Mouse (Mus musculus) MEL (cell line): ENCODE measurements around the gene Cdk4. TPM values are rescaled to one million over a fixed set of nuclear protein-coding genes. Genes with fewer than 3 reads are reported as not detected.

Experiments used
- DNase-seq: peaks from one replicate; pipeline ENCODE4 v3.0.0; 2011; ENCODE audit warnings: low read depth, low spot score
- H3K27ac ChIP-seq: 2 replicates; pipeline ENCODE4 v1.5.1; 2012; ENCODE audit warnings: low read depth, mild to moderate bottlenecking, control low read depth, low read length, moderate library complexity; ENCODE audit not compliant: control insufficient read depth
- H3K27me3 ChIP-seq, 2 experiments: fragments of 150-350 bp in 1 of 2; sonication (generic) in 1 of 2; 2 replicates each; pipeline ENCODE4 v1.6.1; 2012; ENCODE audit warnings: low read length in 2 of 2, mild to moderate bottlenecking in 2 of 2, improper control_type of control experiment in 1 of 2, moderate library complexity in 1 of 2; ENCODE audit not compliant: insufficient read depth in 2 of 2, control insufficient read depth in 1 of 2
- H3K36me3 ChIP-seq, 2 experiments: 2 replicates each; pipeline ENCODE4 v1.6.1; 2012 to 2014; ENCODE audit warnings: low read length in 2 of 2, improper control_type of control experiment in 1 of 2, inconsistent platforms in 1 of 2, mild to moderate bottlenecking in 1 of 2; ENCODE audit not compliant: insufficient read depth in 2 of 2, control insufficient read depth in 1 of 2
- H3K4me1 ChIP-seq, 2 experiments: fragments of 150-350 bp in 1 of 2; sonication (generic) in 1 of 2; 2 replicates each; pipeline ENCODE4 v1.6.1; 2012; ENCODE audit warnings: low read length in 2 of 2, improper control_type of control experiment in 1 of 2, mild to moderate bottlenecking in 1 of 2; ENCODE audit not compliant: insufficient read depth in 2 of 2, control insufficient read depth in 1 of 2
- H3K4me3 ChIP-seq, 2 experiments: fragments of 150-350 bp in 1 of 2; sonication (generic) in 1 of 2; 2 replicates each; pipeline ENCODE4 v1.5.1; 2012; ENCODE audit warnings: low read depth in 2 of 2, low read length in 2 of 2, mild to moderate bottlenecking in 2 of 2, moderate library complexity in 2 of 2, control low read depth in 1 of 2, improper control_type of control experiment in 1 of 2; ENCODE audit not compliant: control insufficient read depth in 1 of 2, insufficient read depth in 1 of 2
- H3K79me2 ChIP-seq: 2 replicates; pipeline ENCODE4 v1.6.1; 2012; ENCODE audit warnings: mild to moderate bottlenecking, low read length, moderate library complexity; ENCODE audit not compliant: control insufficient read depth, poor library complexity, insufficient read depth
- H3K9ac ChIP-seq: 2 replicates; pipeline ENCODE4 v1.6.1; 2012; ENCODE audit warnings: low read depth, mild to moderate bottlenecking, control low read depth, low read length, moderate library complexity; ENCODE audit not compliant: control insufficient read depth, poor library complexity, severe bottlenecking
- H3K9me3 ChIP-seq: fragments of 150-350 bp; sonication (generic); replicated peaks from 2 replicates; pipeline ENCODE4 v1.6.1; 2012; ENCODE audit warnings: mild to moderate bottlenecking, low read length, improper control_type of control experiment, moderate library complexity; ENCODE audit not compliant: insufficient read depth
- CHD1 ChIP-seq: IDR thresholded peaks from 2 replicates; pipeline ENCODE4 v1.6.1; 2012; ENCODE audit warnings: low read depth, mild to moderate bottlenecking, inconsistent platforms, low read length, improper control_type of control experiment
- CHD2 ChIP-seq: IDR thresholded peaks from 2 replicates; pipeline ENCODE4 v1.6.1; 2011; ENCODE audit warnings: low read length, improper control_type of control experiment
- CTCF ChIP-seq, 3 experiments: IDR thresholded peaks in 2 of 3; conservative IDR thresholded peaks in 1 of 3; 2 replicates each; pipeline ENCODE4 v1.5.1; 2011 to 2012; ENCODE audit warnings: low read length in 3 of 3, low read depth in 2 of 3, mild to moderate bottlenecking in 2 of 3, improper control_type of control experiment in 1 of 3, inconsistent platforms in 1 of 3, mixed read lengths in 1 of 3, moderate library complexity in 1 of 3; ENCODE audit not compliant: control insufficient read depth in 1 of 3, insufficient read depth in 1 of 3, poor library complexity in 1 of 3, severe bottlenecking in 1 of 3
- E2F4 ChIP-seq: IDR thresholded peaks from 2 replicates; pipeline ENCODE4 v1.6.1; 2011; ENCODE audit warnings: low read depth, low read length, improper control_type of control experiment, borderline replicate concordance
- GABPA ChIP-seq: IDR thresholded peaks from 2 replicates; pipeline ENCODE4 v1.6.1; 2012; ENCODE audit warnings: low read depth, mild to moderate bottlenecking, inconsistent platforms, low read length, improper control_type of control experiment, moderate library complexity
- GATA1 ChIP-seq: IDR thresholded peaks from 2 replicates; pipeline ENCODE4 v1.6.1; 2011; ENCODE audit warnings: low read depth, low read length, improper control_type of control experiment
- KAT2A ChIP-seq: conservative IDR thresholded peaks from 2 replicates; pipeline ENCODE4 v1.6.1; 2012; ENCODE audit warnings: low read depth, low read length, improper control_type of control experiment, inconsistent platforms
- MAZ ChIP-seq: IDR thresholded peaks from 2 replicates; pipeline ENCODE4 v1.6.1; 2012; ENCODE audit warnings: low read depth, mild to moderate bottlenecking, inconsistent platforms, low read length, improper control_type of control experiment
- POLR2AphosphoS2 ChIP-seq: IDR thresholded peaks from 2 replicates; pipeline ENCODE4 v1.6.1; 2011; ENCODE audit warnings: low read length, improper control_type of control experiment
- POLR2AphosphoS5 ChIP-seq: IDR thresholded peaks from 2 replicates; pipeline ENCODE4 v1.6.1; 2012; ENCODE audit warnings: low read depth, borderline replicate concordance, mild to moderate bottlenecking, inconsistent platforms, low read length, moderate library complexity, mixed read lengths
- RAD21 ChIP-seq: IDR thresholded peaks from 2 replicates; pipeline ENCODE4 v1.6.1; 2011; ENCODE audit warnings: mild to moderate bottlenecking, low read depth, low read length, improper control_type of control experiment
- SIN3A ChIP-seq: IDR thresholded peaks from 2 replicates; pipeline ENCODE4 v1.6.1; 2012; ENCODE audit warnings: low read length, improper control_type of control experiment, inconsistent platforms
- SMC3 ChIP-seq: IDR thresholded peaks from 2 replicates; pipeline ENCODE4 v1.6.1; 2011; ENCODE audit warnings: low read depth, low read length, improper control_type of control experiment
- TAL1 ChIP-seq: IDR thresholded peaks from 2 replicates; pipeline ENCODE4 v1.6.1; 2012; ENCODE audit warnings: mild to moderate bottlenecking, inconsistent platforms, low read length, moderate library complexity, mixed read lengths
- TCF12 ChIP-seq: IDR thresholded peaks from 2 replicates; pipeline ENCODE4 v1.6.1; 2014; ENCODE audit warnings: low read depth, mild to moderate bottlenecking, inconsistent platforms, low read length, improper control_type of control experiment, moderate library complexity
- ZC3H11A ChIP-seq: IDR thresholded peaks from 2 replicates; pipeline ENCODE4 v1.6.1; 2012; ENCODE audit warnings: low read depth, mild to moderate bottlenecking, inconsistent platforms, low read length, improper control_type of control experiment
- ZKSCAN1 ChIP-seq: IDR thresholded peaks from 2 replicates; pipeline ENCODE4 v1.6.1; 2012; ENCODE audit warnings: low read depth, mild to moderate bottlenecking, inconsistent platforms, low read length, improper control_type of control experiment, moderate library complexity
- ZMIZ1 ChIP-seq: IDR thresholded peaks from 2 replicates; pipeline ENCODE4 v1.6.1; 2012; ENCODE audit warnings: low read depth, mild to moderate bottlenecking, inconsistent platforms, low read length, improper control_type of control experiment, moderate library complexity
- ZNF384 ChIP-seq: IDR thresholded peaks from 2 replicates; pipeline ENCODE4 v1.6.1; 2012; ENCODE audit warnings: low read depth, mild to moderate bottlenecking, inconsistent platforms, low read length, improper control_type of control experiment
- polyA plus RNA-seq, 2 experiments: library from polyadenylated mRNA; stranded (reverse) in 1 of 2; unstranded in 1 of 2; fragments of >175 nt in 1 of 2; fragments of >200 nt in 1 of 2; gene quantifications; 2 replicates each; pipeline versions ENCODE4 v1.2.1 to v1.2.4; 2012; ENCODE audit warnings: low replicate concordance in 2 of 2, low read depth in 1 of 2; ENCODE audit not compliant: insufficient read length in 2 of 2, insufficient read depth in 1 of 2, missing spikeins in 1 of 2
- total RNA-seq: library from RNA; depleted of rRNA; stranded (reverse); fragments of 300-350 nt; gene quantifications from 2 replicates; pipeline ENCODE4 v1.2.3, GENCODE M21; 2012

The Cdk4 gene
- total and polyA plus RNA-seq, 3 experiments, result 443 to 1,325 (median 843) TPM

- Histone ChIP-seq H3K4me1 (peaks cover 6 to 21% of the 10 kb centered on the region in 2 experiments), H3K9ac (no peak overlapping the region), H3K36me3 (peaks cover 14 to 39% of the 10 kb centered on the region in 2 experiments), H3K9me3 (no peaks in the 10 kb centered on the region), H3K79me2 (peaks cover 36% of the 10 kb centered on the region), H3K27me3 (no peaks in the 10 kb centered on the region), H3K27ac (no peak overlapping the region), H3K4me3 (no peak overlapping the region)
- TF ChIP-seq CTCF (IDR thresholded peaks at IDR 0.05 in 2 of 3, conservative IDR thresholded peaks at IDR 0.05 in 1 of 3; ENCODE audit: control insufficient read depth in 1 of 3, insufficient read depth in 1 of 3, low read depth in 2 of 3, low read length in 3 of 3, poor library complexity in 1 of 3, severe bottlenecking in 1 of 3), result no peak
- TF ChIP-seq KAT2A, result no peak
- no peak for TF ChIP-seq ZMIZ1
- no peak for TF ChIP-seq CHD2
- TF ChIP-seq ZNF384, result no peak
- TF ChIP-seq ZC3H11A, result no peak
- no peak for TF ChIP-seq MAZ
- no peak for TF ChIP-seq POLR2AphosphoS5
- TF ChIP-seq TAL1, result no peak
- TF ChIP-seq SIN3A, result no peak
- TF ChIP-seq E2F4, result no peak
- no peak for TF ChIP-seq SMC3
- no peak for TF ChIP-seq RAD21
- DNase-seq, result no peak
Observed at GRCm38 (mm10) chr10:127066519-127067018, 3.2 kb downstream of the Cdk4 start.

GRCm38 (mm10) chr10:127068360-127069038 lies 5.2 kb downstream of the Cdk4 start:
- no peaks in the 10 kb centered on the region for H3K9me3 ChIP-seq
- H3K36me3 ChIP-seq, result peaks cover 14 to 34% of the 10 kb centered on the region in 2 experiments
- peaks cover 35% of the 10 kb centered on the region for H3K79me2 ChIP-seq
- peak; percentile 95 for TF ChIP-seq POLR2AphosphoS2
- no peak for TF ChIP-seq GABPA
- no peak for TF ChIP-seq RAD21
- no peak for TF ChIP-seq TCF12
- TF ChIP-seq CHD2, result peak; percentile 29; the same call in 1 of the 2 replicates
- TF ChIP-seq ZKSCAN1, result 0 out of 2 replicates have a peak, but pooled peaks have one; percentile 1
- peak; percentile 63; the same call in 1 of the 2 replicates for TF ChIP-seq GATA1
- TF ChIP-seq ZMIZ1, result peak; percentile 70
- TF ChIP-seq POLR2AphosphoS5, result no peak; the same call in 1 of the 2 replicates
- no peak for TF ChIP-seq CHD1
- H3K9ac ChIP-seq, result peak overlapping the region; percentile 90
- peak overlapping the region; percentile 80 for H3K27ac ChIP-seq
- H3K4me3 ChIP-seq, result peak overlapping the region; percentile 89 to 93
- DNase-seq, result peak; percentile 56
- H3K27me3 ChIP-seq, result no peaks in the 10 kb centered on the region
- H3K4me1 ChIP-seq, result peaks cover 3 to 18% of the 10 kb centered on the region in 2 experiments
